ENCODE assay signal across 28 mouse cellular contexts in genomic region chr14:8478098-8478497, GRCm38 (mm10).
DNase-seq lines count a peak whose midpoint lies in the region; ATAC-seq and TF ChIP-seq lines count a peak whose summit lies in the region.
"Had no signal": no experiment of that assay in that cellular context is flagged by ENCODE, and none has a peak within 500 bp of the region (broad histone marks: within the 10 kb centered on the region; RNA-seq: fewer than 3 reads in every experiment).

No protein-coding gene starts in this region.

- 0 out of 2 replicates have a peak overlapping the region, but pooled peaks have one; percentile 22 for H3K27ac ChIP-seq in forebrain, embryonic 15.5 days (replicated peaks)
- H3K27ac ChIP-seq in forebrain, embryonic 13.5 days = no peak overlapping the region
- H3K27ac ChIP-seq in layer of hippocampus, adult 2 months = peak overlapping the region; percentile 41; the same call in 1 of the 2 replicates
- no peak overlapping the region for H3K27ac ChIP-seq in midbrain, embryonic 15.5 days
- H3K27ac ChIP-seq in midbrain, embryonic 16.5 days (ENCODE audit: low read length) = no peak overlapping the region
- no peak overlapping the region for H3K27ac ChIP-seq in neural tube, embryonic 14.5 days (ENCODE audit: low read depth, low read length)
- H3K27ac ChIP-seq: embryonic facial prominence, embryonic 13.5 days; embryonic facial prominence, embryonic 15.5 days had no signal

- no peak for TF ChIP-seq CTCF in layer of hippocampus, adult 2 months (conservative IDR thresholded peaks at IDR 0.05)

- no peak overlapping the region for H3K4me2 ChIP-seq in forebrain, embryonic 15.5 days (replicated peaks)
- H3K4me2 ChIP-seq in forebrain, embryonic 13.5 days = no peak overlapping the region
- H3K4me2 ChIP-seq in midbrain, embryonic 15.5 days = no peak overlapping the region
- no peak overlapping the region for H3K4me2 ChIP-seq in midbrain, embryonic 16.5 days (ENCODE audit: low read length)
- no peak overlapping the region for H3K4me2 ChIP-seq in neural tube, embryonic 14.5 days (ENCODE audit: low read depth, low read length)
- H3K4me2 ChIP-seq: embryonic facial prominence, embryonic 13.5 days; embryonic facial prominence, embryonic 15.5 days had no signal

- WGBS in forebrain, embryonic 15.5 days = 41% methylated on average over 5 of the region's 5 CpGs
- WGBS in forebrain, embryonic 13.5 days = 61% methylated on average over 5 of the region's 5 CpGs
- 67% methylated on average over 5 of the region's 5 CpGs for WGBS in midbrain, embryonic 15.5 days
- WGBS in midbrain, embryonic 16.5 days = 50% methylated on average over 5 of the region's 5 CpGs
- 41% methylated on average over 5 of the region's 5 CpGs for WGBS in neural tube, embryonic 14.5 days

- H3K4me1 ChIP-seq in forebrain, embryonic 15.5 days = peaks cover 23% of the 10 kb centered on the region
- peaks cover 32% of the 10 kb centered on the region for H3K4me1 ChIP-seq in forebrain, embryonic 13.5 days
- H3K4me1 ChIP-seq in midbrain, embryonic 15.5 days = no peaks in the 10 kb centered on the region
- peaks cover 7% of the 10 kb centered on the region for H3K4me1 ChIP-seq in midbrain, embryonic 16.5 days (ENCODE audit: control insufficient read depth, insufficient read depth, low read length)
- H3K4me1 ChIP-seq in neural tube, embryonic 14.5 days (ENCODE audit: control insufficient read depth, insufficient read depth, low read length) = no peaks in the 10 kb centered on the region
- H3K4me1 ChIP-seq: embryonic facial prominence, embryonic 15.5 days had no signal

- no peaks in the 10 kb centered on the region for H3K36me3 ChIP-seq in forebrain, embryonic 15.5 days
- peaks cover 3% of the 10 kb centered on the region; the same call in 1 of the 2 replicates for H3K36me3 ChIP-seq in forebrain, embryonic 13.5 days (ENCODE audit: poor library complexity, severe bottlenecking)
- H3K36me3 ChIP-seq in midbrain, embryonic 15.5 days (replicated peaks) = no peaks in the 10 kb centered on the region
- H3K36me3 ChIP-seq in midbrain, embryonic 16.5 days (ENCODE audit: control insufficient read depth, insufficient read depth, low read length) = no peaks in the 10 kb centered on the region
- no peaks in the 10 kb centered on the region for H3K36me3 ChIP-seq in neural tube, embryonic 14.5 days (ENCODE audit: control insufficient read depth, insufficient read depth, low read length)
- H3K36me3 ChIP-seq: embryonic facial prominence, embryonic 15.5 days; G1E had no signal

- no peak overlapping the region for H3K4me3 ChIP-seq in forebrain, embryonic 15.5 days
- H3K4me3 ChIP-seq in forebrain, embryonic 13.5 days = no peak overlapping the region
- no peak overlapping the region for H3K4me3 ChIP-seq in layer of hippocampus, adult 2 months
- no peak overlapping the region for H3K4me3 ChIP-seq in midbrain, embryonic 15.5 days
- no peak overlapping the region for H3K4me3 ChIP-seq in midbrain, embryonic 16.5 days (ENCODE audit: low read depth, low read length)
- H3K4me3 ChIP-seq in neural tube, embryonic 14.5 days (ENCODE audit: low read depth, low read length) = no peak overlapping the region
- H3K4me3 ChIP-seq: embryonic facial prominence, embryonic 13.5 days; embryonic facial prominence, embryonic 15.5 days; erythroblast, embryonic 14.5 days had no signal

- DNase-seq in layer of hippocampus, adult 2 months (ENCODE audit: low spot score in 2 of 2) = no peak
- no peak for DNase-seq in layer of hippocampus, postnatal 36 days
- DNase-seq in neural tube, embryonic 10.5 days (ENCODE audit: extremely low spot score, low spot score) = no peak
- DNase-seq: adrenal gland, adult 8-10 months; adrenal gland, postnatal 14 days; adrenal gland, postnatal 36 days; B cell, adult 2 months; cerebellum, adult 11 months; cerebellum, adult 18-20 months; cerebellum, adult 8-10 months; cerebellum, adult 9-11 months; cerebellum, postnatal 14 days; cerebellum, postnatal 36 days; embryo, embryonic 11 days; forebrain, postnatal 0 days had no signal

- H3K9me3 ChIP-seq in forebrain, embryonic 15.5 days = no peaks in the 10 kb centered on the region
- H3K9me3 ChIP-seq in forebrain, embryonic 13.5 days (replicated peaks) = no peaks in the 10 kb centered on the region
- no peaks in the 10 kb centered on the region for H3K9me3 ChIP-seq in midbrain, embryonic 15.5 days
- H3K9me3 ChIP-seq in midbrain, embryonic 16.5 days (replicated peaks; ENCODE audit: control insufficient read depth, low read length, poor library complexity, severe bottlenecking) = no peaks in the 10 kb centered on the region
- H3K9me3 ChIP-seq in neural tube, embryonic 14.5 days (ENCODE audit: control insufficient read depth, low read length) = no peaks in the 10 kb centered on the region
- H3K9me3 ChIP-seq: embryonic facial prominence, embryonic 15.5 days; G1E had no signal

- no peak for ATAC-seq in forebrain, embryonic 15.5 days (replicated peaks)
- ATAC-seq in forebrain, embryonic 13.5 days = no peak
- 0 out of 2 replicates have a peak, but pooled peaks have one; percentile 14 for ATAC-seq in midbrain, embryonic 15.5 days (replicated peaks)
- no peak for ATAC-seq in midbrain, embryonic 16.5 days
- peak; percentile 50; the same call in 1 of the 2 replicates for ATAC-seq in neural tube, embryonic 14.5 days (ENCODE audit: low read depth)
- ATAC-seq: activated CD4-positive, CD25-positive, alpha-beta regulatory T cell, adult 4 months; CD4-positive, CD25-positive, alpha-beta regulatory T cell, adult 4 months; forebrain, postnatal 0 days; Patski had no signal

- no peaks in the 10 kb centered on the region for H3K27me3 ChIP-seq in forebrain, embryonic 15.5 days
- H3K27me3 ChIP-seq in forebrain, embryonic 13.5 days = no peaks in the 10 kb centered on the region
- H3K27me3 ChIP-seq in midbrain, embryonic 15.5 days (replicated peaks) = no peaks in the 10 kb centered on the region
- no peaks in the 10 kb centered on the region for H3K27me3 ChIP-seq in midbrain, embryonic 16.5 days (ENCODE audit: control insufficient read depth, insufficient read depth, low read depth, low read length)
- H3K27me3 ChIP-seq in neural tube, embryonic 14.5 days (ENCODE audit: control insufficient read depth, insufficient read depth, low read length) = no peaks in the 10 kb centered on the region
- H3K27me3 ChIP-seq: CH12.LX; embryonic facial prominence, embryonic 13.5 days; embryonic facial prominence, embryonic 15.5 days had no signal

- H3K9ac ChIP-seq in forebrain, embryonic 15.5 days (replicated peaks) = no peak overlapping the region
- no peak overlapping the region for H3K9ac ChIP-seq in forebrain, embryonic 13.5 days
- no peak overlapping the region for H3K9ac ChIP-seq in midbrain, embryonic 15.5 days
- H3K9ac ChIP-seq in midbrain, embryonic 16.5 days (ENCODE audit: low read depth, low read length) = no peak overlapping the region
- H3K9ac ChIP-seq in neural tube, embryonic 14.5 days (replicated peaks; ENCODE audit: low read depth, low read length) = no peak overlapping the region
- H3K9ac ChIP-seq: embryonic facial prominence, embryonic 13.5 days; embryonic facial prominence, embryonic 15.5 days; forebrain, postnatal 0 days had no signal

Comparison
In these comparisons a context has a peak if more than half of its experiments do, and no peak if none do; other contexts are left out.
1. ATAC-seq: peak in midbrain, embryonic 15.5 days (single experiment) and neural tube, embryonic 14.5 days (single experiment); none in forebrain, embryonic 15.5 days (single experiment), forebrain, embryonic 13.5 days (single experiment) and midbrain, embryonic 16.5 days (single experiment).
2. H3K27ac ChIP-seq: peak in forebrain, embryonic 15.5 days (single experiment) and layer of hippocampus, adult 2 months (single experiment); none in forebrain, embryonic 13.5 days (single experiment), midbrain, embryonic 15.5 days (single experiment), midbrain, embryonic 16.5 days (single experiment) and neural tube, embryonic 14.5 days (single experiment).